Mouse (Mus musculus) retina, postnatal 7 days (tissue): ENCODE measurements at regions not wholly inside any gene's neighbourhood (a gene's known extent, or its start where the extent isn't known, plus 50 kb on each side); places are given as distances from the start of the nearest gene placed in this dataset.
"Not testable (repeated sequence)": the region's sequence is repeated elsewhere in the genome, so short reads cannot be mapped to it uniquely, and the experiment has no call there.

ENCODE experiments used
- DNase-seq: peaks from one replicate; pipeline ENCODE4 v3.0.0-alpha.2; 2012; ENCODE audit warnings: low read depth, low spot score

DNA sequence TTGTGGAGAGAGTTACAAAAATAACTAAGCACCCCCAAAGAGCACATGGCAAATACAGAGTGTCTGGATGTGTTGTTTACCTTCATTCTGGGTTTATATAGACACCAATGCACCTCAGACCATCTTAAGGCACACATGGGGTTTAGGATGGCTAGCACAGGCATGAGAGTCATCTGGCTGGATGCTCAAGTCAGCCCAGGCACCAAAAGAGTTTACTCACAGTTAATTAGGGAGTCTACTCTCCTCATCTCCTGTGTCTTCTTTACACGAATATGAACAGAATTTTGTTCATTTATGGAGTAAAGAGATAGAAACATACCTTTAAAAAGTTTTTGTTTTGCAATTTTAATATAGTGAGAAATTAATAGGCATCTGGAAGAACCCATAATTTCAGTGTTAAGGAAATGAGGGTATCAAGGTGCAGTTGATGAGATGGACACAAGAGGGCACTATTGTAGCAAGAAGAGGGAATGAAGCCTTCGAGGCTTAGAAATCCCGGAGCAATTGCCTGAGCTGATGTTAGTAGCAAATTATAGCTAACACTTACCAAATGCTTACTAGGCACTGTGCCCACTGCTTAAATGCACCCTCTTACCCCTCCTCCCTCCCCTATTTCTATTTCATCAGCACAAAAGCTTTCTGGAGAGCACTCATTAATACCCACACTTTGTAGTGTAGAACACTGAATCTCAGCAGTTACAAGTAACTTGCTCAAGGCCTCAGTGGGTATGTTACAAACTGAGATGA lies 174.6 kb downstream of the Eepd1 start:
- DNase-seq = peak; percentile 53

DNA sequence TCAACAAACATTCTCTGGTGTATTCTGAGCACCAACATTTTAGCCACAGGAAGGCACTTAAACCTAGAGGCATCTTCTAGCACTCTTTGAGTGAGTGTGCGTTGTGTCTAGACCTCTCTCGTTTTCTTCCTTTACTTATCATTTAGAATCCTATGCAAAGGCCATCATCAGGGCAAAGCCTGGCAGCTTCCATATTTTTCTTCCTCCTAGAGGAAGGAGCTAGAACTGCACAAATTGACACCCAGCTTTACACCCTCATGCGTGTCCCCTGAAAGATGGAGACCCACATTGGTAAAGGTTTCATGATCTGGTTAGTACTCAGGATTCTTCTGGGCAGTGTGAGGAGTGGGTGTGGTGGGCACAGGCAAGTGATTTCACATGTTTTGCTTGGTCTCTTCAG lies 175.2 kb downstream of the Eepd1 start:
- no peak for DNase-seq

GRCm38 (mm10) chr9:25683635-25684333 lies 202.4 kb downstream of the Eepd1 start:
- no peak for DNase-seq

- no peak for DNase-seq
These were observed 212.3 kb downstream of the Eepd1 start for GRCm38 (mm10) chr9:25693632-25694031.

GRCm38 (mm10) chr9:25695018-25695417 lies 213.7 kb downstream of the Eepd1 start:
- DNase-seq = no peak

GRCm38 (mm10) chr9:25713636-25714035 lies 232.3 kb downstream of the Eepd1 start:
- DNase-seq = no peak

- DNase-seq = no peak
These were observed 262.8 kb downstream of the Eepd1 start for GRCm38 (mm10) chr9:25744162-25744561.

GRCm38 (mm10) chr9:25751138-25751537 lies 269.8 kb downstream of the Eepd1 start:
- DNase-seq = no peak

GRCm38 (mm10) chr9:25773899-25774298 lies 292.6 kb downstream of the Eepd1 start:
- no peak for DNase-seq

DNA sequence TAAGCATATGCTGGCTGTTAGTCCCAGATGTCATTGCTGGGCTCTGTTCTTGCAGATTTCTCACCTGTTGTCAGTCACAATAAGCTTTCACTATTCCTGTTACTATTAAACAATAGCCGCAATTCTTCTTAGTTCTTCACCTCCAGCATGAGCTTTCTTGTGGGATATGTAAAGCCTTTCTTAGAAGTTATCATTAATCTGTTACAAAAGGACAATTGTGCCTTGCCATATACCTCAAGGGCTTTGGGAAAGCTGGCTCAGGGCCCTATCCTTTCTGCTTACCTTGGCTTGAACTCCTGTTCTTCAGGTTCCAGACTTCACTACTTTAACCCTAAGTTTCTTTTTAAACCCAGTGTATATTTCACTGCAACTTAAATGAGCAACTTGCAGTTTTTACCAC lies 301.3 kb downstream of the Eepd1 start:
- no peak for DNase-seq

DNA sequence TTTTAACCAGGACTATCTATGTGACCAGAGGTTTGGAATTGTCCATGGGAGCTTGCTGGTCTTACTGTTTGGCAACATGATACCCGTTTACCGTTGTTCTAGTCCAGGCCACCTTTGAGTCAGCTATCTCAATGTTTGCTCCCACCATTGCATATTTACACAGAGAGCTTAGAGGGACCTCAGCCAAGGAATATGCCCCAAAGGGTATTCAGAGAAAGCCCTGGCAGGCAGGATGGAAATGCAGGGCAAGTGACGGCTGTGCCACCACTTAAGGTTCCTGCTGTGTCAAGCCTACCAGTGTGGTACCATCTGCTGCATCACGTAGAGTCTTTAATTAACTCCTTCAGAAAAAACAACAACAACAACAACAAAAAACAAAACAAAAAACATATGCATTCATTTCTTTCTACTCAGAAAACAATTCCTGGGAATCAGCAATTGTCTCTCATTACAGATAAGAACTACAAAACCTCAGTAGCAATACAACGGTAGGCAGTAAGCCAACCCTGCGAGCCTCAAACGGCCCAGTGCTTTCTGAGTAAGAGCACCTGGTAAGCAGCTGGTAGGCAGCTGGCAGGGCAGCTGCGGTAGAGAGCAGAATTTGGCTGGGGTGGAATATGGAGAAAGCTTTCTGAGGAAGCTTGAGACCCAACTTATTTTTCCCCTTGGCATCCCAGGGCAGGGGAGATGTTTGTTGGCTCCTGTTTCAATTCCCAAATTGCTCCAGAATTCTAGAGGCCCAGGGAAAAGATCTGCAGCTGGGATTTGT lies 314.0 kb downstream of the Eepd1 start:
- no peak for DNase-seq

- DNase-seq = no peak
These were observed 328.2 kb downstream of the Eepd1 start for GRCm38 (mm10) chr9:25809562-25809961.

DNA sequence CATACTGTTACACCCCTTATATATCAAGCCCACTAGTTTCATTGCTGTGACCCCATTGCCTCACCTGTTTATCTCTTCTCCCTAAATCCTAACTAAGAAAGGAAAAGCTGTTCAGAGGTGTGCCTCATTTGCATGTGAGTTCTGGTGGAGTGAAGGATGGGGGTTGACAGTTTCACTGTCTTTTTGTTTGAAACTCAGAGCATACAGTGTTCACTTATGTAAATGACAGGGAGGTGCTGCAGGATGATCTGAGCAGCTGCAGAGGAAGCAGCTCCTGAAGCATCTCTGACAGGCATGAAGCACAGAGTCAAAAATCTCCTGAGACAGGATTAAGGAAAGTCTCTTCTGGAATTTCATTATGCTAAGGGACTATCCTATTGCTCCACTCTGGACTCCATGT lies 351.9 kb downstream of the Eepd1 start:
- no peak for DNase-seq

DNA sequence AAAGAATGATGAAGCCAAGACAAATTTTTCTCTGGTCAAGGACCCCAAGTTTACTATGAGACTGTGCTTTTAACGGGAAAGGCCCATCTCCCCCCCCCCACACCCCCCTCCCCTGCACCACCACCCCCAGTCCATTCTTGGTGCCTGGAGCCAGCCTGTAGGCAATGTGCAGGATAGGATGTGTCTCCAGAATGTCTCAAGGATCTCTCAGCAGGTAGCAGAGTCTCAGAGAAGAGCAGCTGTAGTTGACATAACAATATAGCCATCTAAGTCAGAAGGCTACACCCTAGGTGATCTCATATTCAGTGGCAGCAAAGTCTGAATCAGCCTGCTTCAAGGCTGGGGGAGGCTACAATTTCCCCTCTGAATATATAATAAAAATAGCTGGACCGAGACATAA lies 368.6 kb downstream of the Eepd1 start:
- DNase-seq = not testable (repeated sequence)

DNA sequence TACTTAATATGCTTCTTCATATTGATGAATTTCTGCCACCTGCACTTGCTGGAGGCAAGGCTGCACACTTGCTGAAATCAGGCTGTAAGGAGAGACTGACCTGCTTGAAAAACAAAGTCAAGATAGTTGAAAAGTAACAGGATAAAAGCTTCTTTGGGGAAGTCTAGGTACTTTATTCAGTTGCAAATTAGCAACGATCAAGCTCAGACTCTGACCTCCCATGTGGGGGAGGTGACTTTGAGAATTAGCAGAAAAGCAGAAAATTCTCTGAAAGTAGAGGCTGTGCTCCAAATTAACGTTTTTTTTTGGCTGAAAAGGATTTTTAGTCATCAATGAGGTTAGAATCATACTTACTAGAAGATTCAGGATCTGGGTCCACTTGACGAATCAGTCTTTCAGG lies 369.3 kb downstream of the Eepd1 start:
- not testable (repeated sequence) for DNase-seq

GRCm38 (mm10) chr9:25854545-25854944 lies 373.2 kb downstream of the Eepd1 start:
- DNase-seq = no peak

DNA sequence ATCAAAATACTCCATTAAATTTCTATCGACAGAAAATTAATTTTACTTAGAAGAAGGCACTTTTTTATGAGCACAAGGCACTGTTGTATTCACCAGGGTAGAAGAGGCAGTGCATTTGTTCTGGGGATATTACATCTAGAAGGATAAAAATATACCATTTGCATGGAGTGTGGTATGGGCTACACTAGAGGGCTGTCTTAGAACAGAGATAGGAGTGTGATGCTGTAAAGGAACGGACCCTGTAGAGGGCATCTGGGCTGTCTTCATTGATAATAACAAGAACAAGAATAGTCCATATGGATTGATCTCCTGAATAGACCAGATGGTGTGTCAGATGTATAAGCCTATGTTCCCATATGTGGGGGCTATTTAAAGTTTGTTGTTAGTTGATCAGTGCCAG lies 388.9 kb downstream of the Eepd1 start:
- no peak for DNase-seq

DNA sequence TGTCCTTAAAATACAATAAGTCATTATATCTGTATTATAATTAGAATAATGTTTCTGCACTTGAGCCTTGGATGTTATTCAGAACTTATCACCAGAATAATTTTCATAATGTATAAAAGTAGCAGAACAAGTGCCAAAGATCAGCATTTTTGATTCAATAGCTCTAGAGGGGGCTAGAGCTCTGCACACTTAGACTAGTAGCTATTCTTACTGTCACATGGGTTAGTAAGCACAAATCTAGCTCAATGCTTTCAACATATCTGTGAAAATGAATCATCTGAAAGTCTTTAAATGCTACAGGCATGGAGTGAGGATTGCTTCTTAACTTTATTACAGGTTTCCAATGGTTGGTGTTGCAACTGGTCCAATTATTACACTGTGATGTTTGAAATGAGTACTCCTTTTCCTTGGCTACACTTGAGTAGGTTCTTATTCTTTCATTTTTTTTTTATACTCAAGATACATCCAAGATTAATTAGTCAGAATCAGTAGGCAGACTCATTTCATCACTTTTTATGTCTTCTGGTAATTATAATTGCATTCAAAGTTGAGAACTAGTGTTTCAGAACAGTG lies 415.1 kb downstream of the Eepd1 start:
- DNase-seq = no peak
